Mouse (Mus musculus) liver, adult 2 months (tissue): ENCODE data around the gene Chst13.

Source experiments
- CTCF ChIP-seq: fragments of 200-500 bp; IDR thresholded peaks from 2 replicates; pipeline ENCODE4 v1.5.1; 2011; ENCODE audit warnings: low read depth, low read length, control low read depth
- POLR2A ChIP-seq: fragments of 200-500 bp; IDR thresholded peaks from 2 replicates; pipeline ENCODE4 v1.6.1; 2011; ENCODE audit warnings: low read length, control low read depth; ENCODE audit not compliant: insufficient read depth; ENCODE audit errors: extremely low read depth

GRCm38 (mm10) chr6:90324026-90324425, 959 bp downstream of the Chst13 start:
- TF ChIP-seq POLR2A (no peak), CTCF (no peak)
